Mouse (Mus musculus) A20 (cell line): ENCODE data around the gene Mmachc.
"Not testable (repeated sequence)": the region's sequence is repeated elsewhere in the genome, so short reads cannot be mapped to it uniquely, and the experiment has no call there.

Experiments
- DNase-seq: peaks from one replicate; pipeline ENCODE4 v3.0.0-alpha.2; 2011; ENCODE audit warnings: low read depth, low spot score

Mmachc gene

DNA sequence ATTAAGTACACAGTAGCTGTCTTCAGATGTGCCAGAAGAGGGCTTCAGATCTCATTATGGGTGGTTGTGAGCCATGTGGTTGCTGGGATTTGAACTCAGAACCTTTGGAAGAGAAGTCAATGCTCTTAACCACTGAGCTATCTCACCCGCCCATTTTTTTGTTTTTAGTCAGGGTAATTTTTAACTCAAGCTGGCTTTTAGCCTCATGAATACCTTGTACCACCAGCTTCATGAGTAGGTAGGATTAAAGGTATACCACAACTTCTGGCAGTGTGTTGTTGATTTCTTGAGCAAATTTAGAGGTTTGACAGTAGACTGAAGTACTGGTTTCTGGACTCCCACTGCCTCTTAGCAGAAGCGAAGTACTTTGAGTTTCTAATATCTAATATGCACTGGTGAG, 16.1 kb downstream of the Mmachc start:
- DNase-seq: no peak

DNA sequence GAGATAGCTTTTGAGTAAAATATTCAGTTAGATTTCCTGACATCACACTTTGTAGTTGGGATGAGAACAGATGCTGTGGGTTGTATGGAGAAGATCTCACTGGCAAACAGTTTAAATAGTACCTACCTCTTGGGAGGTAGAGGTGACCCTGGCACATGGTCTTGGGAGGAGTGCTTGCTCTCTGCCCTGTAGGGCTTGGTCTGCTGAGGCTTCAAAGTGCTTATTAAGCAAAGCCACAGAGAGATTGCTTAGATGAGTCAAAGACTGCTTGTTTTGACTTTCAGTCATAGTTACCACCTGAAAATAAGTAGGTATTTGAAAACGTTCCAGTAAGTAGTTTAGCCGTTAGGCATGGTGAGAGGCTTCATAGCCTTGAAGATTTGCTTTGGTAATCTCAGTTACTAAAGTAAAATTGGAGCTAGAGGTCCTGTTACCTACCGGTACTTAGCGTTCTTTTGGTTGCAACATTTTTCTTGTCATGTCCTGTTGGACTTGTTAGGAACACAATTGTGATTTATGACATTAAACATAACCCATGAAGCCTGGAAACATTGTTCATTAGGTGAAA, 18.8 kb downstream of the Mmachc start:
- DNase-seq: no peak

DNA sequence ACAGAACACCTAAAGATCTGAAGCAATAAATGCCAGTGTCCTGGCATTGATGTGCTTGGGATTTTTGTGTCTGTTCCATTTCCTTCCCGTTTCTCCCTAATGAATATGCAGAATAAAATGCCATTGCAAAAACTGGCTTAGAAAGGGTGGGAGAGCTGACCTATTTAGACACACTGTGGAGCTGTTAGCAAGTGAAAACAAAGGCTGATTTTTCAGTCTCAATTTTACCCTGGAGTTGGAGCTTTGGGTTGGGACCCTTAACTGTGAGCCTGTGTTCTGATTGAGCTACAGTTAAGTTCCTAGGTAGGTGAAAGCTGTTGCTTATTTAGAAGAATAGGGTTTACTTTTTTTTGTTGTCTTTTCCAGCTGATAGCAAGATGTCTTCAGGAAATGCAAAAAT, 21.2 kb downstream of the Mmachc start:
- DNase-seq: no peak

DNA sequence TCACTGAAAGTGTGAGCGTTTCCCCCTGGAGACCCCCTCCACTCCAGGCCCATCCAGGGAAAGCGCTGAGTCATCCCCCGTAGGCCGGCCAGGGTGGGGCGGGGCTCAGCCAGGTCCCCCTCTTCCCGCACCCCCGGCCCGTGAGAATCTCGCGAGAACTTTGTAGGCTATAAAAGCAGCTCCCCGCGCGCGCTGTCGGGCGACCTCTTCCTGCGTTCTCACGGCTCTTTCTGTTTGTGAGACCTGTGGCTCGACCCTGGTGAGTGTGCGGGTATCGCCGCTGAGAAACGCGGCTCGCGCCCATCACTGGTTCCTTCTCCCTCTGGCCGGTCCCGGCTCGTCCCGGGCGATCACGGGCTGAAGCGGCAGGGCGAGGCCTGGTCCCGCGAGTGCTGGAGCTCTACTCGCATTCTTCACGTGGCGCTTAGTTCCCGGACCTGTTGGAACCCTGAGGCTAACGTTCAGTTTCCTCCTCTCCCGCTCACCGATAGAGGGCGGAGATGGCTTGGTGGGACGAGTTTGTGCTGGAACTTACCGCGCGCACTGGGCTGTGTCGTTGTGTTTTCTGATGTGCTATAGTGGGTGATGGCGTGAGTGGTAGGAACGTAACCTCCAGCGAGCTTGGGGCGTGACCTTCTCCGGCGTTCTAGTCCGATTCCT, 22.7 kb downstream of the Mmachc start, which contains the start of gene Prdx1:
TSS of gene Prdx1 (plus strand) at position 143 of the 660 bp plus-strand sequence.
- DNase-seq: peak; percentile 96

DNA sequence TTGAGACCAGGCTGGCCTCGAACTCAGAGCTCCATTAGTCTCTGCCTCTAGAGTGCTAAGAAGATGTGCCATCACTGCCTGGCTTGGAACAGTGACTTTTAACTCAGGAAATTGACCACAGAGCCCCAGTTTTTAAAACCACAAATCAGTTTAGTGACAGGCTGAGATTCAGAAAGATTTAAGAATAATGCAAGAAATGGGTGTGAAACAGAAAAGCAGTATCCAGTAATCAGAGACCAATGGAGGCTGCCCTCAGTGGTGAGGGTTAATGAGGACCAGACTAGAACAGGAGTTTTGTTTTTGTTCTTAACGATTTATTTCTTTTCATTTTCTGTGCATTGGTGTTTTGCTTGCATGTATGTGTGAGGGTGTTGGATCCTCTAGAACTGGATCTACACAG, 23.5 kb downstream of the Mmachc start:
- DNase-seq: no peak

DNA sequence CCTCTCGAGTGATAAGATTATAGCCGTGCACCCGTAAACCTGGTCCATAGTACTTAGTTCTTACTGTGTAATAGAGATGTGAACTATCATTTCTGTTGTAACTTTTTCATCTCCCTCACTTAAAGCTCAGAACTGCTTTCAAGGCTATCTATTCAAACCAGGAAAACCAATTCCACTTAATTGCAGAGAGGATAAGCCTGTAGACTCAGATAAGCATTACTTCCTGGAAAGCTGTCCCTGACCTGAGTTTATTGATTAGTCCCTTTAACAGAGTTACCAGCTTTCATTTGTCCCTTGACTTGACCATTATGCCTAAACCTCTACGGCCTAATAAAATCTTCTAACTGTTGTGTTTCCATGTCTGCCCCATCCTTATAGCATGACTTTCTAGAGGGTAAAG, 24.2 kb downstream of the Mmachc start:
- no peak for DNase-seq

DNA sequence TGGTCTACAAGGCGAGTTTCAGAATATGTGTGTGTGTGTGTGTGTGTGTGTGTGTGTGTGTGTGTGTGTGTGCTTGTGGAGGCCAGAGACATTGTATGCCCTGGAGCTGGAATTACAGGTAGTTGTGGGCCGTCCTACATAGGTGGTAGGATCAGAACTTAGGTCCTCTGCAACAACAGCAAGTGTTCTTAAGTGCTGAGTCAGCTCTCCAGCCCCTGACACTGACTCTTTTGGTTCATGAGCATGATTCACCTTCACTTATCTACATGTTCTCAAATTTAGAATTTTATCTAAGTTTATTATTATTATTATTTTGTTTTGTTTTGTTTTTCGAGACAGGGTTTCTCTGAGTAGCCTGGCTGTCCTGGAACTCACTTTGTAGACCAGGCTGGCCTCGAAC, 27.7 kb downstream of the Mmachc start:
- not testable (repeated sequence) for DNase-seq

DNA sequence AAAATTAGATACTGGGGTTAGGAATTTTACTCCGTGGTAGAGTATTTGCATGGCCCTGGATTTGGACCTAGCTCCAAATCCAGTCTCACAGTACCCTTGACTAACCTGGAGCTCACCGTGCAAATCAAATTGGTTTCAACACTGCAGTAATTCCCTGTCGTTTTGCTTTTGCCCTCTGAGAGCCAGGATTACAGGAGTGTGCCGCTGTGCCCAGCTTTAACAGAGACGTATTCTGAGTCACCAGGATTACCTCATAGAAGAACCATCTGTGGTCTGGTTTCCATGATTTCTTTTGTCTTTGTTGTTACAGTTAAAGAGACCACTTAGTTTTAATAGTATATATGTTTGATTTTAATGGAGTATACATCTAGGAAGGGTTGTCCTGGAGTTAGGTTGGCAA, 29.1 kb downstream of the Mmachc start:
- DNase-seq: no peak

DNA sequence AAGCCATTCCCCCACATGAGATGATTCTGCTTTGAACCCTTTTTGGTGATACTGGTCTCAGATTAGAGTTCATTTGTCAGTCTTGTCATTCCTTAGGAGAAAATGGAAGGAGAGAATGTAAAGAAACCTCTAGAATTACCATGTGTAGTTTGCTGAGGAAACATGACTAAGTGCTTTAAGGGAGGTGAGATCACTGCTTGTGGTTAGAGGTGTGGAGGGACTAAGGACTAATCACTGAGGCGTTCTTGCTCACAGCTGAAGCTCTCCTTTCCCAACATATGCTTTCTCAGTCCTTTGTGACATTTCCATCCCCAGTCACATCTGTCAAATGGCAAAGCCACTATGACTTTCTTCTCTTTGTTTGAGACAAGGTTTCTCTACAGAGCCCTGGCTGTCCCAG, 30.4 kb downstream of the Mmachc start:
- DNase-seq: no peak

DNA sequence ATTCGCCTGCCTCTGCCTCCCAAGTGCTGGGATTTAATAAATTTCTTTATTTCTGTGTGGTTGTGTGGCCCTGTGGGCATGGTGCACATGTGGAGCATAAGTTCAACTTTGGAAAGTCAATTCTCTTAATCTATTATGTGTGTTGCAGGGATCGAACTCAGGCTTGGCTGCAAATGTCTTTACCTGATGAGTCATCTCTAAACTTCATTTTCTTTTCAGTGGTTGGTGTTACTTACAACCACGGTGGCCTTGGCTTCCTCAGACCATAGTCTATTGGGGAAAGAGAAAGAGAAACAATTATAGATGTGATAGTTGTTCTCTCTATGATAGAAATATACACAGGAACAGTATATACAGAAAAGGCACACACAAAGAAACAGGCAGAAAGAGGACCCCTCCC, 32.2 kb downstream of the Mmachc start:
- no peak for DNase-seq

DNA sequence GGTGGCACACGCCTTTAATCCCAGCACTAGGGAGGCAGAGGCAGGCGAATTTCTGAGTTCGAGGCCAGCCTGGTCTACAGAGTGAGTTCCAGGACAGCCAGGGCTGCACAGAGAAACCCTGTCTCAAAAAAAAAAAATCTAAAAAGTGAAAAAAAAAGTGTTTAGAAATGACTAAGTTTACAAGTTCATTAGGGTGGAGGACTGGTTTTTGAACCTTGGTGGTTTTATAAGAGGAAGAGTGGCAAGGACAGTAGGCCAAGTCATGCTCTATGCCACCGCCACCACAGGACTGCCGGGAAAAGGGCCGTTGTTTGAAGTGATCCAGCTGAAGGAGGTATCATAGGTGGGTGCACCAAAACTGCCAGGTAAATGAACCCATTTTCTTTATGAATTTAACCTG, 33.4 kb downstream of the Mmachc start:
- DNase-seq: not testable (repeated sequence)

DNA sequence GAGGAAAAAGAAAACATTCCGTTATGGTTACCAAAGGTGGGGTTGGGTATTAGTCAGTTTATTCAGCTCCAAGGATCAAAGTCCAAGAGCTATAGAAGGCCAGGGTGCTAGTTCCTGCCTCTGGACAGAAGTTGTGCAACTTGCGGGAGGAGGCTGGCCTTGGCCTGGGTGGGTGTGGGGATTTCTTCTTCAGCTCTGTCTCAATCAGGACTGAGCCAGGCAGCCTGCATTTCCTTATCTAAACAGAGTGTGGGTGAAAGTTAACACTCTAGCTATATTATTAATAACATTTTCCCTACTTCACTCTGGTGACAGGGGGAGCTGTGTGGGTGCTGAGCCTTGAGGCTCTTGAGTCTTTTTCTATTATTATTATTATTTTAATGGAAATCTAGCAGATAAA, 35.4 kb downstream of the Mmachc start:
- DNase-seq: no peak

DNA sequence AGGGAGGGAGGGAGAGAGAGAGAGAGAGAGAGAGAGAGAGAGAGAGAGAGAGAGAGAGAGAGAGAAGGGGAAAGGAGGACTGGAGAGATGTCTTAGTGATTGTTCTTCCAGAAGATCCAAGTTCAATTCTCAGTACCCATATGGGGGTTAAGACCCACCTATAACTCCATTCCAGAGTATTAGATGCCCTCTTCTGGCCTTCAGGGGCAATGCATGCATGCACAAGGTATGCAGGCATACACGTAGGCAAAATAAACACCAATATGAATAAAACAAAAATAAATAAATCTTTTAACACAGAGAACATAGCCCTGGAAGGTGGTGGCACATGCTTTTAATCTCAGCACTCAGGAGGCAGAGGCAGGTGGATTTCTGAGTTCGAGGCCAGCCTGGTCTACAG, 38.9 kb downstream of the Mmachc start:
- DNase-seq: peak; percentile 56

DNA sequence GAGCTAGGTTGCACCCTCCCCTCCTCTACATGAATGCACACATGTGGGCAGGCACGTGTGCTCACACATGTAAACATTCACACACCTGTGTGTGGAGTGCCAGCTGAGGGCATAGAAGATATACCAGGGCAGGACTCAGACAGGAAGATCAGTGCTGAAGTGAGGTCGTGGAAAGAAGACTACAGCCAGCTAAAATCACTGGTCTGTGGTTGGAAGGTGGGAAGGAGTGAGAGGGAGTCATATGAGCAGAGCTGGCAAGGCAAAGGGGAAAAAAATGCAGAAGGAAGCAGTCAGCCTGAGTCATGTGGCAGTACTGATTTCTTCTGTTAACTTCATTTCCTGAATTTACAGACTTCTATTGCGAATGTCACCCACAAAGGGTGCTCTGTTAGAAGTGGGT, 40.1 kb downstream of the Mmachc start:
- peak; percentile 66 for DNase-seq

DNA sequence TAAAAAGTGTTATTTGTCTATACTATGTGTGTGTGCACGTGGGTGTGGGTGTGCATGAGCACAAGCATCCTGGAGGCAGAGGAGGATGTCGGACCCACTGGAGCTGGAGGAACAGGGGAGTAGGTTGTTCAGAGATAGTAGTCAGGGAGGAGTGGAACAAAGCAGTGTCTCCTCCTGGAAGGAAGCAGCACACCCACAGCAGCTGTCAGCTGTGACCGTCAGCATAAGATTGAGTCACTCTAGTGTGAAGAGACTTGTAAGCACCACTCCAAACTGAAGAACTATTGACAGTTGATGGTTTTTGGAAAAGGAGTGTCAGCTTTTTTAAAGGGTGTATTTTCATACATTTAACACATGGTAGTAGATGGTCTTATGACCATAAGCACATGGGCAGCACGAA, 41.6 kb downstream of the Mmachc start:
- peak; percentile 54 for DNase-seq

DNA sequence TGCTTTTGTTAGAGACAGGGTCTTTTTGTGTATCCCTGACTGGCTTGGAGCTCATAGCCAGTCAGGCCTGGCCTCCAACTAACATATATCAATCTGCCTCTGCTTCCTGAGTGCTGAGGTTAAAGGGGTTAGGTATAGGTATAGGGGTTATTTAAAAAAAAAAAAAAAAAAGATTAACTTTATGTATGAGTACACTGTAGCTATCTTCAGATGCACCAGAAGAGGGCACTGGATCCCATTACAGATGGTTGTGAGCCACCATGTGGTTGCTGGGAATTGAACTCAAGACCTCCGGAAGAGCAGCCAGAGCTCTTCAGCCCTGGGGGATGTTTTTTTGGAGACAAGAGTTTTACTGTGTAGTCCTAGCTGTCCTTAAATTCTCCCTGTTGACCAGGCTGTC, 46.2 kb downstream of the Mmachc start:
- no peak for DNase-seq

DNA sequence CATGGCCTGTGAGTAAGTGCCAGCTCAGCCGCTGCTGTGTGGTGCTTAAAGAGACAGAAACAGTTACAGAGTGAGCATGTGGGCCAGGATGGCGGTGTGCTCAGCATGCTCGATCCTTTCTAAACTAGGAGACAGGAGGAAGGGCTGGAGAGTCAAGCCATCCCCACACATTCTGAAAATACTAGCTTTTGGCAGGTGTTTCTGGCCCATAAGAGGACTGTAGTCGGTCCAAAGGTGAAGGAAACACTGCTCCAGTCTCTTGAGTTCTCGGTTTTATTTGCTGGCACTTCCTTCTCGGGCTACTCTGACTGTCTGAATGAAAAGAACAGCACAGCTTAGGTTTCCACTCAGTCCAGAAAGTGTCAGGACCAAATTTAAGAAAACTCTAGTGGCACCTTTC, 47.4 kb downstream of the Mmachc start:
- DNase-seq: no peak

DNA sequence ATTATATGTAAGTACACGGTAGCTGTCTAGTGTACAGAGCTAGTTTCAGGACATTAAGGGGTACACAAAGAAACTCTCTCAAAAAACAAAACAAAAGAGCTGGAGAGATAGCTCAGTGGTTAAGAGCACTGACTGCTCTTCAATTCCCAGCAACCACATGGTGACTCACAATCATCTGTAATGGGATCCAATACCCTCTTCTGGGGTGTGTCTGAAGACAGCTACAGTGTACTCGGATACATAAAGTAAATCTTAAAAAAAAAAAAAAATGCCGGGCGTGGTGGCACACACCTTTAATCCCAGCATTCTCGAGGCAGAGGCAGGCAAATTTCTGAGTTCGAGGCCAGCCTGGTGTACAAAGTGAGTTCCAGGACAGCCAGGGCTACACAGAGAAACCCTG, 48.3 kb downstream of the Mmachc start:
- not testable (repeated sequence) for DNase-seq

DNA sequence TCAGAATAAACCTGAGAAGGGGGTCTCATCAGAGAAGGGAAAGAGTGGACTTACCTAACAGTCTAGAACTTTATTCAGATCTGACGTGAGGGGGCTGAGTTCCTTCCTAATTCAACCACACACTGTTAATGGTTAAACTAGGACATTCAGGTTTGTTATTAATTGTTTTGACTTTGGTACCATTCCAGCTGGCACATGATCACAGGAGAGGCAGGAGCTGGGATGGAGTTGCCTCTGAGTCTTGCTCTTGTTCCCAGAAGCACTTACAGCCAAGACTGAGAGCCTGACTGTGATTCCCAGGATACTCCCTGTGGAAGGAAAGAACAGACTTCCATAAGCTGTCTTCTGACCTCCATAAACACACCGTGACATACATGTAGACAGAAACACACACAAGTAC, 48.7 kb downstream of the Mmachc start:
- no peak for DNase-seq

DNA sequence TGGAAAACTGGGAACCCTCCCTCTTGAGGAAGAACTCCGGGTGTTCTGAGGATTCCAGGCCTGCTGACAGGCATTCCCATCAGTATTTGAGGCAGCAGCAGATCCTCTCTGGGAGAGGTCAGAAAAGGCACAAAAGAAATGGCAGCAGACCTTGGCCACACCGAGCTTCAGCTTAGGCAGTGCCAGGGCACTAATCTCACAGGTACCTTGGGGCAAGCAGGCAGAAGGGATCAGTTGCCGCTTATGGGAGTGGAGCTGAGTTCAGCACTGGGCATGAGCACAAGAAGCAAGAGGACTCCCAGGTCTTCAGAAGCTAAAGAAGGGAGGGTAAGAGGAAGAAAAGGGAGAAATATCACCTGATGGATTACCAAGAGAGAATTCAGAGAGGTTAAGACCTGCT, 50.2 kb downstream of the Mmachc start:
- no peak for DNase-seq

DNA sequence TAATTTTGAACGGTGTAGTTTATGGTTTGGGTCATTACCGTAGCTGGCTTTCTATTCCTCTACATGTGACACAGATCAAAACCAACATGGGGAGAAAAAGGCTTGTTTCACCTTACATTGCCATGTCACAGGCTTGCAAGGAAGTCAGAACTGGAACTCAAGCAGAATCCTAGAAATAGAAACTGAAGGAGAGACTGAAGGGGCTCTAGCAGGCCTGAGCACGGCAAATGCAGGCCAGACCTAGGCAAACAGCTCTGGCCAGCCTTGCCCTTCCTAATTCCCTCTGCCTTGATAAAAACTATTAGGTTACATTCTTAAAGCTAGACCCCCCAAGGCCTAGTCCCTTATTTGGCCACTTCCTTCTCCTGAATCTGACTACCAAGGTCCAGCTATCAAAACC, 52.5 kb downstream of the Mmachc start:
- no peak for DNase-seq

DNA sequence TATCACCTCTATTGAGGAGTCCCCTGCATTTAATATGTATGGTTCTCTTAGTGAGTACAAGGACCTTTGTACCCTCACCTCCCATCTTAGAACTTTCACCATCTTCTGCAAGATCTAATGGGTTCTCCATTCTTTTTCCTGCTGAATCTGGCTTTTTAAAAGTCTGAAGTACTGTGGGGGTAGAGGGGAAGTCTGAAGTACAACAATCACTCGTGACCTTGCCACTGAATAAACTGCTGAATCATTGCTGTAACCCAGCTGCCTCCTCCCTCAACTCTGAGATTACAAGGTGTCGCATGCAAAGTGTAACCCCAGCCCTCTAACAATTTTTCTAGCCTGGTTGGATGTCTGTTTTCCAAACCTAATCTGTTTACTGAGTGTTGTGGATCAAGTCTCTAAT, 53.1 kb downstream of the Mmachc start:
- no peak for DNase-seq

DNA sequence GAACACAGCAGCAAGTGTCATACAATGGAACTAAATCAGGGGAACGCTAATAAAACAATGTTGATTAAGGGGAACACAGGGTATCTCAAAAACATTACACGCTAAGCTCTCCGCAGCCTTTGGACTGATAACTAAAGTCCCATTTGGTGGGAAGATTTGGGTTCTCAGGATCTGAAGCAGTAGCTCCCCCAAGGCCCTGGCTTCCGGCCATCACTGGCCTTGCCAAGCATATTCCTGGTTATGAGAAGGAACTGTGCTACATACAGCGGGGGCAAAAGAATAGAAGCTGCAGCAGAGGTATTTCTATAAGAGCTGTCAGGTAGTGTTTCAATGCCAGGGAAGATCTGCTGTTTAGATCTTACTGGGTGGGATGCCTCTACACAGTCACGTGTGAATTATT, 55.0 kb downstream of the Mmachc start:
- DNase-seq: no peak
